Mouse (Mus musculus) c-Kit-positive CD71-positive TER-119-positive erythroid progenitor cells, embryonic 14.5 days (primary cell): ENCODE measurements at regions not wholly inside any gene's neighbourhood (a gene's known extent, or its start where the extent isn't known, plus 50 kb on each side); places are given as distances from the start of the nearest gene placed in this dataset.
"Not testable (repeated sequence)": the region's sequence is repeated elsewhere in the genome, so short reads cannot be mapped to it uniquely, and the experiment has no call there.

Source experiments
- DNase-seq: peaks from one replicate; pipeline ENCODE4 v3.0.0-alpha.2; 2013; ENCODE audit warnings: low spot score

DNA sequence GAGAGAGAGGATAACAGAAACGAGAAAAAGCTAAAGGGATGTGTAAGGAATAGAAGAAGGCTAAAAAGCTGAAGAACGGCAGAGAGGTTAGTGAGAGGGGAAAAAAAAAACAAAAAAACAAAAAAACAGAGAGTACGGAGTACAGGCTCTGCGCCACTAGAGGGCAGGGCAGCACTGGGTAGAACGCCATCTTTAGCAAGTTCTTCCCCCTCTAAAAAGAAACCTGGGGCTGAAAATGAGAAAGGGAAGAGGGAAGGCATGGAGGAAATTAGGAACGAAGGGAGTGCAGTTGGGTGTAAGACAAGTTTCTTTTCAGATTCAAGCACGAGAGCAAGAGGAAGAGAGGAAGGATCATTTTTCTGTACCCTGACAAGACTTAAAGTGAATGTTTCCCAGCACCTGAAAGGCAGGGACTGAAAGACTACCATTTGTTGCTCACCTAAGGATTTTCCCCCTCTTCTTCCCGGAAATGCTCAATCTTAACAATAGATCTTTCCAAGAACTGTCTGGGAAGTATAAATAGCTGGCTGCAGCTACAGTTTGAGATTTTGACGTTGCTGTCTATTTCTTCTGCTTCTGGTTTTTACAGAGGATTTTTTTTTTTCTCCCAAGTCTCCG lies 195.6 kb downstream of the Fam198b start:
- peak; percentile 34 for DNase-seq

DNA sequence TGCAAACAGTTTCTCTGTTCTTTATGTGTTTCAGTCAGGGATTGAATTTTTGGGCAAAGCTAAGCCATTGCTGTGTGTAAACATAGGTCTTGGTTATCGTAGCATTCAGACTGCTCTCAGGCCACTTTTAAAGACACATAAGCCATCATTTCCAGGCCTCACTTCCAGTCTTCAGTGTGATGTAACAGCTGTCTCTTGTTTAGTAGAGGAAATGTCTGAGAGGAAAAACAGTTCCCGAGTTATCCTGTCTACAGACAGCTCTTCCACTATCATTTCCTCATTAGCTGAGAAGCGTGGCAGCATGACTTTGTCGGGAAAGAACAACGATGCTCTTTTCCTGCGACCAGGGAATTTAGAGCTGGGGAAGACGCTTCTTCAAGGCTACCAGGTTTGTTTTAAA lies 196.9 kb downstream of the Fam198b start:
- DNase-seq = no peak

DNA sequence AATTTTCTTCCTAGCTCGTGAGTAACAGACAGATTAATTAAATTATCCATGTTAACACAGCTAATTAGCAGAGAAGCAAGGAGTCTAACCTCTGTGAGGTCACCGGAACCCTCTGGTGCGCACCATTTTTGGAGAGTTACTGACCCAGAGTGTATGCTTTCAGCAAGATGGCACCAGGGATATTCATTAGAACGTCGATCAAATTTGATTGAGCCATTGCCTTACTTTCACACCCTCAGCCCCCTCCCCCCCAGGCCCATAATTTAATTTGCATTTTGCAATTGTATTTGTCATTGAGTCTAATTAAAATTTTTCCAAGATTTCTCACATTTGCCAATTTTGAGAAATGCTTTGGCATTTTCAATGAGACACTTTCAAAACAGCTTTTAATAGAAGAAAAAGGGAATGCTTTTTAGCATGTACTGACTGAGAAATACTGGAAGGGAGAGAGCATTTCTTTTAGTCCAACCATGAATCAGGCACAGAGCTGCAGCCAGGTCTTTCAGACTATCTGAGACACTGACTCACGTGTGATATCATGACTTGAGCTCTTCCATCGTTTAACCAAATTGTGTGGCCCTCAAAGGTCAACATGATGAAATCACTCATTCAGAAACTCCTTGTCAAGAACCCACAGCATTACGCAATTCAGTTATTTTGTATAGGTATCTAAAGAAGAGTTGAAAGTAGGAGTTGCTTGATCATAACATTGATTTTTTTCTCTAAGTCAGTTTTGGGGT lies 198.6 kb downstream of the Fam198b start:
- no peak for DNase-seq

DNA sequence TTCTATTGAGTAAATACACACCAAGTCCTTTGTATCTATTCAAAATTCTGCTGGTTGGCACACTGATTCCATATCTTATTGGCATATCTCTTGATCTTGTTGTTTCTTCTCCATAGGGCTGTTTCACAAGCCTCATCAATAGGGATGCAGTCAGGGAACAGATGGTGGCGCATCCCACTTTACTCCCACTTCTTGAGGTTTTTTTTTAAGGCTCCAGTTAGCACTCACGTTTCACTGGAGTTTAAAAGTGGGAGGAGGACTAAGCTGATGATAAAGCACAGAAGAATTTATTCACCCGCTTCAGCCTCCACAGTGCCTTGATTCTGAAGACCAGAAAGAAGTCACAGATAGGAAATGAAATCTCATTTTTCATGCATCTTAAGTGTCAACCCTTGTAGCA lies 199.8 kb downstream of the Fam198b start:
- no peak for DNase-seq

DNA sequence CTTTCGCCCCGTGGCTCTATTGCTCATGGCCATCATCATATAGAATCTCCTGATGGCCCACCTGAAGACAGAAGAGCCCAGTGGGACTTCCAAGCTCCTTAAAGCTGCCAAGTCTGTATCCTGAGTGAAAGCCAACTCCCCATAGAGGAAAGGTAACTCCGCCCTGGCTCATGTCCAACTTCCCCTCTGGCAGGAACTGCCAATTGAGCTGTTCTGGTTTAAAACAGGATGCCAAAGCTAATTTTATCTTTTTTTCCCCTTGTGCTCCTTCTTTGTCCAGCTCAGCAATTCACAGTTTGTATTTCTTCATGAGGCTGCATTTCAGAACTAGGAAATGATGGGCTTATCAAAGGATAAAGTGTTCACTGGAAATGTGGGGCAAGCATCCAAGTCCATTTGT lies 215.3 kb downstream of the Fam198b start:
- no peak for DNase-seq

DNA sequence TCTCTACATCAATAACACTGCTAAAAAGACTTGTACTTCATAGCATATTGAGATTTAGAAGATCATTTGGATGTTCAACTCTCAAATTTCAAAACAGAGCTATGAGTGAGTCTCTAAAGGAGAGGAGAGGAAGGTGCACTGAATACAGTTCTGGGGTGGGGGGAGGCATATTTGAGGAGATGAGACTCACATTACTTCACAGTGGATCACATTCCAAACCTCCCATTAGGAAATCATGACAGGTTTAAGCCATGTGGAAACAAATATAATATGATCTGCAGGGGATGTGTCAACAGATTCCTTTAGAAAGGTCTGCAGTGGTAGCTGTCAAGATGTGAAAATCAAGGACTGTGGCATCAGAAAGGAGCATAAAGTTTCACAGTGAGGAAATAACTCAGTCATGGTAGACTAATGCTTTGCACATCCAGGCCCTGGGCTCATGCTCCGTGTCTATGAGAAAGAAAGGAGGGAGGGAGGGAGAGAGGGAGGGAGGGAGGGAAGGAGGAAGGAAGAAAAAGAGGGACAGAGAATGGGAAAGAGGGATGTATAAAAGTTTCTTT lies 235.9 kb downstream of the Fam198b start:
- DNase-seq = no peak

DNA sequence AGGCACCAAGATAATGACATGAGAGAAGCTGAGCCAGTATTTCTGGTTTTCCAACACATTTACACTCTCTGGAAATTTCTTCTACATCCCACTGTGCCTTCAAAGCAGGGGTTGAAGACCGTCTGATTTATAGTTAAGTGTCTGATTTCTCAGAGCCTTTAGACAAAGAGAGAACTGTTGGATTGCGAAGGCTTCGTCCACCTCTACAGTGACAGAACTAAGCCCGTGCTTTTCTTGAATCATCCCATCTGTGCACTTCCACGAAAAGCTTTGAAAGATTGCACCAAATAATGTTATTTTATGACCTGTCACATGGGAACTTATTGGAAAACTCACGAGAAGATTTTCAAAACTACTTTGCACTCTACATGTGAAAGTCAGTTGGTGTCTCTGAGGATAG lies 239.3 kb downstream of the Fam198b start:
- DNase-seq = no peak

DNA sequence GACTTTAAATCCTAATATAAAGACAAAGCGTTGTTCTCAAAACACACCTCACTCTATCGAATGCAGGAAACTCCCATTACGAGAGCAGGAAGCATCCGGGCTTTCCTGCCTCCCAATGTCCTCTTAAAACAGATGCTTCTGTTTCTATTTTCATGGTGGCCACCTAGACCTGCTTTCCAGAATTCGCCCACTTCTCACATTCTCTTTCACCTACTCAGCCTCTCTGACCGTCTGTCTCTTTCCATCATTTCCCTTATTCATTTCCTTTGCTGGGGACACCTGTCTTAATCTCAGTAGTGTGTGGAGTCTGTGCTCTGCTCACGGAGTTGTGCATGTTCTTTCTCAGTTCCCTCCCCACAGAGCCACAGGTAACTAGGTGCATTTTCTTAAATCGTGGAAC lies 240.3 kb downstream of the Fam198b start:
- no peak for DNase-seq

DNA sequence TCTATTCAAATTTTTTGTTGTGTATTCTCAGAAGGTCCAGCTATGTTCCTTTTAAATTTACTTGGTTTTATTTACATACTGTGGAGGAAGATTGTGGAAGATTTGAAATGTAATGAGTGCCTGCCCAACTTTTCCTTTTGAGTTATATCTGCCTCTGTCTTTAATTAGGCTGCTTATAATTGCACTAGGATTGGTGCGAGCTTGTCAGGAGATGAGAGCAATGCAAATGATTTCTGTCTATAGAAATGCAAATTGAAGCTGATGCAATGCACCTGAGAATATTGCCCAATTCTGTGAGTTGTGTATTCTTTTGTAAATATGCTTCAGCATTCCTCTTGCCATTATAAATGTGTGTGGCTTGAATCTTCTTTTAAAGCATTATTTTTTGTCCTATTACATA lies 257.4 kb downstream of the Fam198b start:
- DNase-seq = no peak

DNA sequence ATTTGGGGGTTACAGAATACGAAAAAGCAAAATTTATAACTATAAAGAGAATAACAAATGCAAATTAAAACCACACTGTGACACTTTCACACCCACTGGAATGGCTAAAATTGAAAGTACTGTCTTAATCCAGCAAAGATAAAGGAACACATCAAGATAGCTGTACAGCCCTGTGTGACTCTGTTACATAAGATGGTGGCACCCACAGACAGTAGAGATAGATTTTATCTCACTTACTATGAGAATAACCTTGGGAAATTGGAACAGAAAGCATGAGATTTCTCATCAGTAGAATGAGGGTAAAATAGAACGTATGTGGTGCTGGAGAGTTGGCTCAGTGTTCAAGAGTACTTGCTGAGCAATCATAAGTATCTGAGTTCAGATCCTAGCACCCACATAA lies 276.1 kb downstream of the Fam198b start:
- no peak for DNase-seq

DNA sequence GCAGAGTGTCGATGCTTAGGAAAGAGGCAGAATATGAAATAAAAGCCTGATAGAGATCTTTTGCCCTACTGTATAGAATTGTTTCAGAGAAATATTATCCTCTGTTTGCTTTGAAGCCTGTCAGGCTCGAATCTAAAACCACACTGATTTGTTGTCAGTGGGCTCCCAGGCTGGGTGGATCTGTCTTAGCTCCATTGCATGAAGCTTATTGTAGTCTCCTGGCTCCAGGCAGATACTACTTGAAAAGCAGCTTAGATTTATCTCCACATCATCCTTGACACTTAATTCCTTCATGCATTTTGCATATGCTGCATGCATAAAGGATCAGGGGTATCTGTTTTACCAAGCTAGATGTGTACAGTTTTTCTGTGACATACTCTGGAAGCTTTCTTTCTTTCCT lies 297.4 kb downstream of the Fam198b start:
- DNase-seq = no peak

DNA sequence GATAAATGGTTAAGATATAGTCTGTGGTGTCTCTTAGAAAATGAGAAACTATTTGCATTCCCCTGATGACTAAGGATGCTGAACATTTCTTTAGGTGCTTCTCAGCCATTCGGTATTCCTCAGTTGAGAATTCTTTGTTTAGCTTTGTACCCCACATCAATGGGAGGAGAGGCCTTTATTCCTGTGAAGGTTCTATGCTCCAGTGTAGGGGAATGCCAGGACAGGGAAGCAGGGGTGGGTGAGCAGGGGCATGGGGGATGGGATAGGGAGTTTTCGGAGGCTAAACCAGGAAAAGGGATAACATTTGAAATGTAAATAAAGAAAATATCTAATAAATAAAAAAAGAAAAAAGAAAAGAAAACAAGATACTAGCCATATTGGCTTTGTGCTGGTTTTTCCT lies 297.8 kb downstream of the Fam198b start:
- not testable (repeated sequence) for DNase-seq

DNA sequence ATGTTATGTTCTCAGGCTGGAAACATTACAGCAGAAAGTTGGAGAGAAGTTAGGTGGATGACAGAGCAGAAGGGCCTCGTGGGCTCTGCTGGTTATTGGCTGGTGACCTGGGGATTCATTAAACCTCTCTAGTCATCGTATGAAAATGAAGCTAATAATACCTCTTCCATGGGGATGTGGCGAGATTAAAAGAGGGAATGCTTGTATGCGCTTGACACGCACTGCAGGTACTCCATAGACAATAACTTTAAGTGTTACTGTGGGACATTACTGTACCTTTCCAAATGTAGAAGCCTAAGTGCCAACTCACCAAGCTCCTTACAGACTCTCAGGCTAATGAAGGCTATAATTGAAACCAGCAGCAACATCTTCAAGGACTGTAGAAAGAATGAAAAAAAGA lies 303.1 kb downstream of the Fam198b start:
- no peak for DNase-seq

DNA sequence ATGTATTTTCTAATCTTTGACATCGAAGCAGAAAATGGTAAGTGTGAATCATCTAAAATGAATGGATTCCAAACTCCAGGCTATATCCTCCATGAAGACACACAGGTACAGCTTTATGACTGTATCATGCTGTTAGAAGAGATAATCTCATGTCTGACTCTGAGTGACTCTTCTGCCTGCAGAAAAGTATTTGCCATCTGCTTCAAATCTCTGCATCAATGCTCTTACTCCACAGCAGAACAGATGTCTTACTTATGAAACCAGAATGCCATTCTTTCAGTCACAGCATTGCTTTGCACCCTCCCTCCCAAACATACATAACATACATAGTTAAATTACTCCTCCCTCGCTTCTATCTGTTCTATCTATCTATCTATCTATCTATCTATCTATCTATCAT lies 316.6 kb downstream of the Fam198b start:
- no peak for DNase-seq

DNA sequence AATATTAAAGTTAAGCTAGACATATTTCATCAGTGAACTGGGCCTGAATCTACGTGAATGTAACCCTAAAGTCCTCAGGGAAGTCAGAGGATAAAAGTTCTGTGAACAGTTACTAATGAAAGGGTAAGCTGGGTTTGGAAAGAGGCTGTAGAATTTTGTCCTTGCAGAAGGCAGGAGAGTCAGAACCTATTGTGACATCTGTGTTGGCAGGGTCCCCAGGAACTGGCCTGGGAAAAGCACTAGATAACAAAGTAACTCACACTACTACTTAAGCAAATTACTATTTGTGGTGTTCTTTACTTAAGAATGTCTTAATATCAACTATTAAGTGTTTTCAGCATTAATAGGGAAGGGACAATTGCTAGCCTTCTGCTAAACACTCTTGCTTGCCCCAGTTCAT lies 320.5 kb downstream of the Fam198b start:
- DNase-seq = no peak

DNA sequence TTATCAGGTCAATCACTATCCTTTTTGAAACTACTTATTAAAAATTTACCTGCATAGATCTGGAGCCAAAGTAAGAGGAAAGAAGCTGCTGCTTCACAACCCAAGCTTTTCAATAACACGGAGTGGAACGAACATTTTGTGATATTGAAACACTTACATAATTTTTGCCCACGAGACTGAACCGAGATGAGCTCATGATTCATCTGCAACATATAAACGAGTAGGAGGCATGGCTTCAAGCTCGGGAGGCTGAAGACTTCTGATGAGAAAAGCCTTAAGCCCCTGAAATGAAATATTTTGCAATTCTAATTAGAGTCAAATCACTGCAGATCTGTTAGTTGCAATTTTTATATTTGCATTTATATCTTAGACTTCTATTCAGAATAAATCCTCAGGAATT lies 321.0 kb downstream of the Fam198b start:
- DNase-seq = no peak

DNA sequence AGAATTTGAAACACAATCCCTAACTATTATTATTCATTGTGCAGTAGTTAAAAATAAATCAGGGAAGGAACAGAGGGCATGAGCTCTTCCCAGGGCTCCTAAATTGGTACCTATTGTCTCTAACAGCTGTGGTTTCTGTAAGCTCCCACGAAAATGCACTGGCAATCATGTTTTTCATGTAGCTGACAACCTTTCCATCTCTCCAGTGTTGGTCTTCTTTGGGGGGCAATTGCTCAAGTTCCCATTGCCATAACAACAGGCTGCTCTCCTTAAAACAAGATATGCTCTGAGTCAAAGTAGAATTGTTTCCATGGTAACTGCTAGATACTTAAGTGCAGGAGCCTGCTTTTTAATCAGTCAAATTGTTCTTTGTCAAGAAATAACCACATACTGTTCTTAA lies 322.7 kb downstream of the Fam198b start:
- DNase-seq = no peak

DNA sequence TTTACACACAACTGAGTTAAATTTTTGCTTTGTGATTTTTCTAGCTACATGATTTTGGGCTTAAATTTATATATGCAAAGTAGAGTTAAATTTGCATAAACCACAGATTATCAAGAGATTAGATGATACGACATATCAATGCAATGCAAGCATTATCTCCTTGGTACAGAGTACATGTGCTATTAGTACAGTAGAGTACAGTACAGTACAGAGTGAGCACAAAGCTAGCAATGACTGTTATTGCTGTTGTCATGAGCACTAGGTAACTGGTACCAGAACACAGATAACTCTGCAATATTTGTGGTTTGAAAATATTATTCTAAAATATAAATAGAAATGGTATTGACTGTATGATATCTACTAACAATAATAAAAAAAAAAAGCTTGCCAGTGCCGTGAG lies 323.7 kb downstream of the Fam198b start:
- DNase-seq = no peak

DNA sequence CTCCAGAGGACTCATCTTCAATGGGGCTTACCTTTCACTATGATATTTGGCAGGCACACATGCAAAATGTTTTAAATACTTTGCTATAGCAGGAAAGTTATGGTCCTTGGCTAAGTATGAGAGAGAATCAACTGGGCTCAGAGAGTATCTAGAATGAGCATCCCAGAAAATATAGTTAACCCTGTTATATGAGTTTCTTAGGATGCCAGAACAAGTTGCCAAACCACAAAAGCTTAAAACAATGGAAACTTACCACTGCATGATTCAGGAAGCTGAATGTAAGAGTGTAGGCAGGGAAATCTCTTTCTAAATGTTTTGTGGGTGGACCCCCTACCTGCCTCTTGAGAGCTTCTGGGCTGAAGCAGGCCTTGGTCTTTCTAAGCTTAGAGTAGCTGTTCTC lies 325.3 kb downstream of the Fam198b start:
- no peak for DNase-seq

DNA sequence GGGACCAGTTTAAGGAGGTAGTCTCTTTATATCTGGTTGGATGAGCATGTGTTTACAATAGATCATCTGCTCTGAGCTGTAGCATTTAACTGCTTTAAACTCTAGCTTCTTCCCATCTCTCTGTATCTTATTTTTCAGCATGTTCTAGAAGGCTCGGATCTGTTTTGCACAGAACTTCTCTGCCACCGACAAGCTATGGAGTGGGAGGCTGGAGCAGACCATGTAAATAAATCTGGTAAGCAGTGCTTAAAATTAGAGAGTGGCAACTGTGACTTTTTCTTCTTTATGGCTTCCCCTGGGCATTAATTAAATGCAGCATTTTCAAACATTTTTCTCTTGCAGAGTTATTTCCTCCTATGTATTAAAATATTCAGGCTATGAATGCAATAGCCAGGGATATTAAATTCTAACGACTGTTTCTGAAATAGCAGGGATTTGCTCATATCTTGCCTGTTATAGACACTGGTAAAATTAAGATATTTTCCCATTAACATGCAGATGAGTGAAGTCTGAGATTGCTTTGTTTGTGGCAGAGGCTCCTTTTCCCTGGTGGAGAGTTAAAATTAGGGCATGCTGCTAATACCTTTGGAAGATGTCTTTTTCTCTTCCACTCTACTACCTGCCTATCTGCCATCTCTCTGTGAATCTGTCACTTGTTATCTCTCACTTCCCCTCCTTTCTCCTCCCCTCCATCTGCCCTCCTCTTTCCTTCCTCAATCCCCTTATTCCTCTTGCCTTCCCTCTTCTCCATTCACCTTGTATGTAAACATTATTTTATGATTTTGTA lies 327.2 kb downstream of the Fam198b start:
- no peak for DNase-seq

DNA sequence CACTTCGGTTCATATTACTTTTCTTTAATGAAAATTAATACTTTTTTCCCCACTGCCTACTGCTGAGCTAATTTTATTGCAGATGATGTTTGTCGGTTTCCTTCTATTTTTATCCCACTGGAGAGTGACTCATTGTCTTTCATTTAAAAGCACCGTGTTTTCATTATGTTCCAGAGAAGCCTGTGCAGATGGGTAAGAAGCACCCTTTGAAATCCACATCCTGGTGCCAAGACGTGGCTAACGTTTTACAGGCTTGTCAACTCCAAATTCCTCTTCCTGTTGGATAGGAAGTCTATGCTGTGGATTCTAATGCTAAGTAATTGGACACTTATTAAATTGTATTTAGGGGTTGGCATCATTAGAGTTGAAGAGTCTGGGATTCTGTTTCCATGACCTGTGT lies 364.3 kb downstream of the Fam198b start:
- DNase-seq = no peak

DNA sequence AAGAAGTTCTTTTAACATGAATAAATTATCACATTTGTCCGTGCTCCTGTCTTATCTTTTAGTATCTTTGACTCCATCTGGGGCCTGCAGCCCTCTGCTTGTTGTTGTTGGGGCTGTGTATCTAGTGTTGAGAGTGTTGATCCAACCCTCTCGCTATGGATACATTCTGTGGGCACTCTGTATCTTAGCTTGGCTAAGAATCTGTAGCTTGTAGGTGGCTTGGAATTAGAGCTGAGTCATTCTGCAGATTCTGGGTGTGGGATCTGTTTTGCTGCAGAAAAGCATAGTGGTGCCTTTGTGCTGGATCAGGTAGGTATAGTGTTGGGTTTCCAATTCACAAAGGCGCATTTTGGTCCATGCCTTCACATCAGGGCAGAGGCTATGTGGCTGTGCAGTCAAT lies 365.6 kb downstream of the Fam198b start:
- DNase-seq = no peak

DNA sequence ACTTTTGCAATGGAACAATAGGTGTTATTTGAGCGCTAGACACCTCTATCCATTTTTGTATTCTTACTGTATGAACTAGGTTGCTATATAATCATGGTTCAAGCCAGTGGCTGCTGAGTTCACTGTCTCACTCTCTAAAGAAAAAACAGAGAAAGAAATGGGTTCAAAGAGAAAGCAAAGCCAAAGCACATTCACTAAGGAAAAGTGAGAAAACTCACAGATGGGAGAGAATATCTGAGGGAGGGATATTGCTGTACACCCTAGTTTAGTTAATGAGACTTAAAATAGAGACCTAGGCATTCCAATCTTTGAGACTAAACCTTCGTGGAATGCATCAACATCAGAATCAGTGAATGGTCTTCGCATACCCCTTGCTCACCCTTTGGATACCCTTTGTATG lies 371.0 kb downstream of the Fam198b start:
- no peak for DNase-seq
